Mouse (Mus musculus) stomach, embryonic 16.5 days (tissue): ENCODE data around the gene Psmc3ip. TPM values are rescaled to one million over a fixed set of nuclear protein-coding genes. Genes with fewer than 3 reads are reported as not detected.

Experiments used
- ATAC-seq: fragments of 200-750 bp; cut with Nextera tagmentation; 2 replicates; pipeline ENCODE4 v1.8.0; 2017; ENCODE audit warnings: moderate number of reproducible peaks, moderate TSS enrichment; ENCODE audit not compliant: insufficient read depth, low FRiP score
- H3K27ac ChIP-seq: fragments of 300-500 bp; sonication (generic); 2 replicates; pipeline ENCODE4 v1.5.1; 2014; ENCODE audit warnings: low read length
- H3K27me3 ChIP-seq: fragments of 300-500 bp; sonication (generic); 2 replicates; pipeline ENCODE4 v1.6.1; 2014; ENCODE audit warnings: low read length, control low read depth, mixed read lengths; ENCODE audit not compliant: control insufficient read depth, insufficient read depth
- H3K36me3 ChIP-seq: fragments of 300-500 bp; sonication (generic); 2 replicates; pipeline ENCODE4 v1.6.1; 2014; ENCODE audit warnings: low read length; ENCODE audit not compliant: control insufficient read depth, insufficient read depth
- H3K4me1 ChIP-seq: fragments of 300-500 bp; sonication (generic); 2 replicates; pipeline ENCODE4 v1.6.1; 2014; ENCODE audit warnings: low read length, control low read depth, mixed read lengths; ENCODE audit not compliant: control insufficient read depth, insufficient read depth
- H3K4me2 ChIP-seq: fragments of 300-500 bp; sonication (generic); 2 replicates; pipeline ENCODE4 v1.6.1; 2014; ENCODE audit warnings: low read depth, low read length, mixed read lengths
- H3K4me3 ChIP-seq: fragments of 300-500 bp; sonication (generic); replicated peaks from 2 replicates; pipeline ENCODE4 v1.5.1; 2014; ENCODE audit warnings: mild to moderate bottlenecking, low read length
- H3K9ac ChIP-seq: fragments of 300-500 bp; sonication (generic); 2 replicates; pipeline ENCODE4 v1.6.1; 2014; ENCODE audit warnings: low read length
- H3K9me3 ChIP-seq: fragments of 300-500 bp; sonication (generic); replicated peaks from 2 replicates; pipeline ENCODE4 v1.6.1; 2016; ENCODE audit warnings: low read length, control low read depth; ENCODE audit not compliant: control insufficient read depth
- WGBS: fragments of 180-500 bp; shearing (Covaris S2); extraction: QIAGEN DNeasy Blood & Tissue Kit; methylation state at CpG from one replicate; pipeline ENCODE4 v1.1.7; 2014; 5-methylcytosine and 5-hydroxymethylcytosine counted together
- polyA plus RNA-seq: library from polyadenylated mRNA; unstranded; fragments of >200 nt; fragmentation: Nextera tagmentation; extraction: Ambion mirVana; gene quantifications from 2 replicates; pipeline ENCODE4 v1.2.1, GENCODE M21; 2015

Gene Psmc3ip
- 21.4 and 23.4 TPM in 2 replicates for polyA plus RNA-seq

DNA sequence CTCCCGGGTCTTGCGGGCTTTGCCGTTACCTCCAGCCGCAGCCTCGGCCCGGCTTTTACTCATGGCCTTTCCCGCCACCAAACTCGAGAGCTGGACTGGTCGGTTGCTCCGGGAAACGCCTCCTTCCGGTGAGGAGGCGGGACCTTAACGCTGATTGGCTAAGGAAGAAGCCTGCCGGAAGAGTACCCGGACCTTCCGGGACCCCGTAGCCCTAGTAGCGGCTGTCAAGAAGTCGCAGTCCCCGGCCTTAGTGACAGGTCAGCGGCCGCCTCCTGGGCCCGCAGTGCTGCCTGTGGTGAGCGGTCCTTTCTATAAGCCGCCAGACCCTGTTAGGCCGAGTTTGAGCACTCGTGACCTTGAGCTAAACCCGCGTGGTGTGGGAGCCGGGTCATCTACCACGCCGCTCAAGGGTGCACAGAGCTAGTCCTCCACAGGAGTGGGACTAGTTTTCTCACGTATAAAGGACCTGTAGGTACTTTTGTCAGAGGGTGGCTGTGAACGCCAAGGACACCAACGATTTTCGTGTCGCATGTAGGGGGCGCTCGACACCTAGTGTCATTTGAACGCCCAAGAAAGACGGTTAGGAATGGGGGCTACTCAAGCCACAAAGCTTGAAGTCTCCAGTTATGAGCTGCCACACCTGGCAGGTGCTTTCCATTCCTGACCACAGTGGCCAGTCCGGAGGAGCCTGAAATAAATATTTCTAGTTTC, at the start of gene Psmc3ip:
Psmc3ip (minus strand) TSS at position 123 of the 711 bp plus-strand sequence.
- peaks cover 16% of the 10 kb centered on the region for H3K36me3 ChIP-seq

DNA sequence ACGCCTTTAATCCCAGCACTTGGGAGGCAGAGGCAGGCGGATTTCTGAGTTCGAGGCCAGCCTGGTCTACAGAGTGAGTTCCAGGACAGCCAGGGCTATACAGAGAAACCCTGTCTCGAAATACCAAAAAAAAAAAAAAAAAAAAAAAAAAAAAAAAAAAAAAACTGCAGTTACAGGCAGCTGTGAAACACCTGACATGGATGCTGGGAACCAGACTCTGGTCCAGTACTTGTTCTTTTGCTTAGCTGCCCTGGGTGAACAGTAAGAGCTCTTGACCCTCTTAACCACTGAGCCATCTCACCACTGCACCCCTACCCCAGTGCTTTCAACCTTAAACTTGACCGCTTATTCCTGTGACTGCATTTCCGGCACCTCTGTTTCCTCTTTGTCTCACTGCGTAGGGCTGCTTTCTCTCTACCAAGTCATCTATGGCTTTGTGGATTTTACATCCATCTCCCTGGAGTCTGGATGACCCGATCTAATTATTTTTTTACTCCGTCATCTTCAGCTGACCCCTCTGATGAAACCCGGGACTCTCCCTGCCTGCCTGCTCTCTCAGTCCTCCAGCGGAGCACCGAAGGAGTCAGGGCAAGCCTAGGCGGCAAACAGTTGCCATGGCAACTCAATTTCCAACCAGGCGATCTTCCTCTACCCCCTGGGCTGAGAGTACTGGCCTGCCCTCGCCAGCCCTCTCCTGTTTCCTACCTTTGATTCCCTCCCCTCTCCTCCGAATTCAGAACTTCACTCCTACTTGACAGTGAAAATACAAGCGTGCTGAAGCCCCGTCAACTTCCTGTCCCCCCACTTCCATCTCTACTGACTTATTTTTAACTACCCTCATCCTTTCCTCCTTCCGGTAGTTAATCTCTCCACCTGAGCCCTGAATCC, 48.3 kb upstream of the Psmc3ip start:
- peak overlapping the region; percentile 35; the same call in 1 of the 2 replicates for H3K9ac ChIP-seq
- 22% methylated on average over 18 of the region's 19 CpGs for WGBS
- H3K4me1 ChIP-seq, result peaks cover 17% of the 10 kb centered on the region
- H3K4me3 ChIP-seq, result peak overlapping the region; percentile 29
- H3K36me3 ChIP-seq, result no peaks in the 10 kb centered on the region
- no peaks in the 10 kb centered on the region for H3K27me3 ChIP-seq
- no peak overlapping the region for H3K27ac ChIP-seq
- no peak for ATAC-seq
- no peaks in the 10 kb centered on the region for H3K9me3 ChIP-seq
- peak overlapping the region; percentile 52 for H3K4me2 ChIP-seq

More for the DNA sequence above, at the start of gene Psmc3ip:
- Histone ChIP-seq H3K4me1 (peaks cover 12% of the 10 kb centered on the region), H3K9ac (peak within 1 kb of the TSS; percentile 89), H3K9me3 (no peaks in the 10 kb centered on the region), H3K4me3 (peak within 1 kb of the TSS; percentile 93), H3K27me3 (no peaks in the 10 kb centered on the region), H3K27ac (peak within 1 kb of the TSS; percentile 97), H3K4me2 (peak within 1 kb of the TSS; percentile 98)
- WGBS, result under 1% methylated on average over 43 of the region's 43 CpGs
- peak; percentile 96 for ATAC-seq

DNA sequence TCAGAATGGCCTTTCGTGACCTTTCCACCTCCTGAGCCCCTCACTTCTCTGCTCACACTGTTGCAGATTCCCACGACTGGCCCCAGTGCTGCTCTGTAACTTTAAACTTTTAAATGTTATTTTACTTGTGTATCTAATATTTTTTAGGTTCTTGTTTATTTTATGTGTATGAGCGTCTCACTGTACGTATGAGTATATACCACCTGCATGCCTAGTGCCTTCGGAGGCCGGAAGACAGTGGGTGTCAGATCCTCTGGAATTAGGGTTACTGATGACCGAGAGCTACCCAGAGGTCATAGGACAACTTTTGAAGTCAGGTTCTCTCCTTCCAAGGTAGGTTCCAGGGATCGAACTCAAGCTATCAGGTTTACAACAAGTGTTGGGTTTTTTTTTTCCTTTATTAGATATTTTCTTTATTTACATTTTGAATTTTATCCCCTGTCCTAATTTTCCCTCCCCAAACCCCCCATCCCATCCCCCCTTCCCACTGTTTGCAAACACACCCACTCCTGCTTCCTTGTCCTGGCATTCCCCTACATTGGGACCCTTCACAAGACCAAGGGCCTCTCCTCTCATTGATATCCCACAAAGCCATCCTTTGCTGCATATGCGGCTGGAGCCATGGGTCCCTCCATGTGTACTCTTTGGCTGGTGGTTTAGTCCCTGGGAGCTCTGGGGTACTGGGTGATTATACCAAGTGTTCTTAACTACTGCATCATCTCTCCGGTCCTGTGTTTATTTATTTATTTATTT, 47.2 kb upstream of the Psmc3ip start:
- H3K4me3 ChIP-seq, result no peak overlapping the region
- ATAC-seq, result no peak
- H3K4me2 ChIP-seq, result no peak overlapping the region
- H3K9me3 ChIP-seq, result no peaks in the 10 kb centered on the region
- H3K9ac ChIP-seq, result no peak overlapping the region
- peak overlapping the region; percentile 71; the same call in 1 of the 2 replicates for H3K27ac ChIP-seq
- H3K4me1 ChIP-seq, result peaks cover 12% of the 10 kb centered on the region
- no peaks in the 10 kb centered on the region for H3K36me3 ChIP-seq
- WGBS, result 83% methylated on average over 10 of the region's 10 CpGs
- no peaks in the 10 kb centered on the region for H3K27me3 ChIP-seq

DNA sequence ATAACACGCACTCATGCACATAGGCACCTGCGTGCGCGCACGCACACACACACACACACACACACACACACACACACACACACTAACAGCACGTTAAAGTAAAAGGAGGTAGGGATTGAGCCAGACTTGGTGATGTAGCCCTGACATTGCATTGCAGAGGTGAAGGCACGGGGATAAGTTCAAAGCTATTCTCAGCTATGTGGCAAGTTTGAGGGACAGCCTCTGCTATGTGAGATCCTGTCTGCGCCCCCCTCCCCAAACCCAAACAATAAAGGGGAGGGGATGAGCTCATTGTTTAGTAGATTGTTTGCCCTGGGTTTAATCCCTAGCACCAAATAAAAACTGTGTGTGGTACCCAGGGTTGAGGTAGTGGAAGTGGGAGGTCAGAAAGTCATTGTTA, 45.9 kb upstream of the Psmc3ip start:
- 83% methylated on average over 8 of the region's 8 CpGs for WGBS
- Histone ChIP-seq H3K4me1 (peaks cover 12% of the 10 kb centered on the region), H3K9me3 (no peaks in the 10 kb centered on the region), H3K4me2 (no peak overlapping the region), H3K9ac (no peak overlapping the region), H3K27ac (no peak overlapping the region), H3K36me3 (no peaks in the 10 kb centered on the region), H3K27me3 (no peaks in the 10 kb centered on the region), H3K4me3 (no peak overlapping the region)
- no peak for ATAC-seq

DNA sequence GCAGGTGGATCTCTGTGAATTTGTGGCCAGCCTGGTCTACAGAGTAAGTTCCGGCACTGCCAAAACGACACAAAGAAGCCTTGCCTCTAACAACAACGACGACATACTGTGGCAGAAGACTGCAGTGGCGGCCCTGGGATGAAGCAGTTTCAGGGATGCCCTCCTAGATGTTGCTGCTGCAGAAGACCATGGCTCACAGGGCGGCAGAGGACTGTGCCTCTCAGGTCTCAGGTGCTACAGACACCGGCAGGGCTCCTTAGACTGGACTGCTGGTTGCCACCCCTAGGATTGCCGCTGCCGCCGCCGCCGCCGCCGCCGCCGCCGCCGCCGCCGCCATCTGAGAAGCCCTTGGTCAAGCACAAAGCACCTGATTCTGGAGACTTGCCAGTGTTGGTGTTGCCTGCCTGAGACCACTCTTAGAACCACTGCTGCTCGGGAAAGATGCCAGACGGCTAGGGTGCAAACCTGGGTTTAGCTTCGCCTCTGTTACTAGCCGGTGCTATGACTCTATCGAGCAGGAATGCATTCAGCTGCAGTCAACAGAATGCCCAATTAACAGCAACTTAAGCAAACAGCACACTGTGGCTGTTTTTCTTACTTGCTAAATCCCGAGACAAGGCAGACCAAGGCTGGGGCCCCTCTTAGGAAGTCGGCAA, 45.1 kb upstream of the Psmc3ip start:
- H3K36me3 ChIP-seq, result no peaks in the 10 kb centered on the region
- H3K4me2 ChIP-seq, result peak overlapping the region; percentile 56
- ATAC-seq, result no peak
- H3K27me3 ChIP-seq, result no peaks in the 10 kb centered on the region
- peak overlapping the region; percentile 47 for H3K27ac ChIP-seq
- H3K4me3 ChIP-seq, result peak overlapping the region; percentile 33
- H3K9me3 ChIP-seq, result no peaks in the 10 kb centered on the region
- H3K4me1 ChIP-seq, result peaks cover 12% of the 10 kb centered on the region
- H3K9ac ChIP-seq, result peak overlapping the region; percentile 44
- 33% methylated on average over 27 of the region's 27 CpGs for WGBS

DNA sequence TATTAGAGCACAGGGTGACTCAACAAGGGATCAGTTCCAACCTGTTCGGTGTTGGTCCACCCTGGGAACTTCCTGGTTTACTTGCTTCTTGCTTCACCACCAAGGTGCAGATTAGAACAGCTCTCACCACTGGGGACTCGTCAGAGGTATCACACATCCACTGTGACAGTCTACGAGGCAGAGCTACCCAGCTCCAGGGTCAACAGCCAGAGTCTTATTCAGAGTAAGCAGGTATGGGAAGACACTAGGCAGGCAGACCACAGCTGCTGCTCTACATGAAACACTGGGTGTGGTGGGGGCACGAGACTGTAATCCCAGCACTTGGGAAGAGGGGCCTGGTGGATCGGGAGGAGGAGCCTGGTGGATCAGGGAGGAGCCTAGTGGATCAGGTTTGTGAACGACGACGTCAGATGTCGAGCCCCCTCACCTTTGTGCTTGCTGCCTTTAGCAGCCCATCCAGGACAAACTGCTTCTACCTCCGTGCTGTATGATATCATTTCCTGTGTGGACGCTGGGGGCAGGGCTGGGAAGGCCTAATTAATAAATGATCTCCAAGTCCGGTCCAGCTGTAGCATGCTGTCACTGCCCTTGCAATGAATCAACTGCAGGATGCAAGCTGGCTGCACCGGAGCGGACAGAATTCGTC, 43.4 kb upstream of the Psmc3ip start:
- peak overlapping the region; percentile 12 for H3K4me3 ChIP-seq
- no peaks in the 10 kb centered on the region for H3K9me3 ChIP-seq
- no peaks in the 10 kb centered on the region for H3K36me3 ChIP-seq
- peak; percentile 59; the same call in 1 of the 2 replicates for ATAC-seq
- peak overlapping the region; percentile 85 for H3K27ac ChIP-seq
- 12% methylated on average over 15 of the region's 15 CpGs for WGBS
- peak overlapping the region; percentile 38 for H3K4me2 ChIP-seq
- H3K9ac ChIP-seq, result peak overlapping the region; percentile 13; the same call in 1 of the 2 replicates
- no peaks in the 10 kb centered on the region for H3K27me3 ChIP-seq
- H3K4me1 ChIP-seq, result peaks cover 11% of the 10 kb centered on the region

DNA sequence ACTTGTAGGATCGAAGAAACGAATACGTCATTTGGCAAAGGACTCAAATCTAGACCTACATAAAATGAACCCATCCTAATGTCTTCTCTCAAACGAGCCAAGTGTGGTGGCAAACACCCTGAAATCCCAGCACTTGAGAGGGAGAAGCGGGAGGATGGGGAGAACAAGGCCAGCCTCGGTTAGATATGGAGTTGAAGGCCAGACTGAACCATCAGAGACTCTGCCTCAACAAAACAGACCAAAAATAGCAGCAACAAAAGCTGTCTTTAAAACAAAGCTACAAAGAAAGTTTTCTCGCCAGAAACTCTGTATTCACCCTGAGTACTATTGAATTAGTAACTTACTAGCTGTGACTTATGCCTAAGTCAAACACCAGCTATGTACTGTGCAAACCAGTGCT, 41.8 kb upstream of the Psmc3ip start:
- no peak for ATAC-seq
- Histone ChIP-seq H3K27ac (peak overlapping the region; percentile 63; the same call in 1 of the 2 replicates), H3K4me3 (no peak overlapping the region), H3K27me3 (no peaks in the 10 kb centered on the region), H3K4me1 (peaks cover 8% of the 10 kb centered on the region), H3K4me2 (no peak overlapping the region), H3K9ac (no peak overlapping the region), H3K36me3 (no peaks in the 10 kb centered on the region), H3K9me3 (no peaks in the 10 kb centered on the region)
- WGBS, result 75% methylated on average over 7 of the region's 7 CpGs

DNA sequence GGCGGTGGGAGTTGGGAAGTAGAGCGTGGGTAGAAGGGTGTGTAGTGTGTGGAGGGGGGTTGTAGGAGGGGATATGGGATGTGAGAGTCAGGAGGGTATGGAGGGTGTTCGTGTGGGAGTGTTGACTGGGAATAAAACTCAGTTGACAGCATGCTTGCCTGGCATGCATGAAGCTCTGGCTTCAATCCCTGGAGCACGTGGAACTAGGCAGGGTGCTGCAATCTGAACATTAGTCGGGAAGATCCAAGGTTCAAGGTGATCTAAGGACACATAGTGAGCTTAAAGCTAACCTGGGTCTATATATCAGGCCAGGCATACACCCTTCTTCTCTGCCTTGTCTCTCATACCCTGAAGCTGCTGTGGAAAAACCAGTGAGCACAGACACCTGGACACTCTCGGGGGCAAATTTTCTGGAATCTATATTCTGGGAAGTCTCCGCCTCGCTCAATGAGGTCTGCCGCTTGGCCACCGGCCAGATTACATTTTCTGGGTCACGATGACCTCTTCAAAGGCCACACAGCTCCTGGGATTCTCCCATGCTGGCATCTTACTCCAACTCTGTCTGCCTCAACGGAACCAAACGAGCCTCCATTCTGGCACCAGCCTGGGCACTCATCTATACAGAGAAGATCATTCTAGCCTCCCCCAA, 39.1 kb upstream of the Psmc3ip start:
- no peak for ATAC-seq
- H3K4me3 ChIP-seq, result no peak overlapping the region
- no peaks in the 10 kb centered on the region for H3K36me3 ChIP-seq
- H3K27me3 ChIP-seq, result no peaks in the 10 kb centered on the region
- peaks cover 4% of the 10 kb centered on the region; the same call in 1 of the 2 replicates for H3K4me1 ChIP-seq
- no peak overlapping the region for H3K27ac ChIP-seq
- 78% methylated on average over 13 of the region's 13 CpGs for WGBS
- no peak overlapping the region for H3K4me2 ChIP-seq
- H3K9ac ChIP-seq, result no peak overlapping the region
- no peaks in the 10 kb centered on the region for H3K9me3 ChIP-seq
